Mouse (Mus musculus): ENCODE measurements around the gene Plcd3. TPM values are rescaled to one million over a fixed set of nuclear protein-coding genes. Genes with fewer than 3 reads are reported as not detected.

Gene Plcd3
- polyA plus RNA-seq, 1 experiment: 2.8 TPM

- WGBS: 2% methylated on average over 30 of the region's 30 CpGs
- DNase-seq (ENCODE audit: low read depth, low spot score): no peak
Measured at GRCm38 (mm10) chr11:103101866-103102501, 526 bp upstream of the Plcd3 start.

GRCm38 (mm10) chr11:103100361-103100760 lies 1.1 kb downstream of the Plcd3 start:
- no peak for DNase-seq (ENCODE audit: low read depth, low spot score)

GRCm38 (mm10) chr11:103099352-103099940 lies 2.0 kb downstream of the Plcd3 start:
- DNase-seq (ENCODE audit: low read depth, low spot score): no peak
- 82% methylated on average over 12 of the region's 12 CpGs for WGBS

More at GRCm38 (mm10) chr11:103100361-103100760, 1.1 kb downstream of the Plcd3 start:
- WGBS: 62% methylated on average over 8 of the region's 8 CpGs

- DNase-seq (ENCODE audit: low read depth, low spot score): no peak
- 66% methylated on average over 11 of the region's 11 CpGs for WGBS
Measured at GRCm38 (mm10) chr11:103098531-103099190, 2.8 kb downstream of the Plcd3 start.

- WGBS: 26% methylated on average over 22 of the region's 22 CpGs
- no peak for DNase-seq (ENCODE audit: low read depth, low spot score)
Measured at GRCm38 (mm10) chr11:103096979-103097894, 4.2 kb downstream of the Plcd3 start.

GRCm38 (mm10) chr11:103095801-103096200 lies 5.7 kb downstream of the Plcd3 start:
- WGBS: 94% methylated on average over 6 of the region's 6 CpGs
- no peak for DNase-seq (ENCODE audit: low read depth, low spot score)

GRCm38 (mm10) chr11:103095107-103095670 lies 6.3 kb downstream of the Plcd3 start:
- no peak for DNase-seq (ENCODE audit: low read depth, low spot score)
- WGBS: 69% methylated on average over 9 of the region's 9 CpGs

- WGBS: 29% methylated on average over 20 of the region's 20 CpGs
- no peak for DNase-seq (ENCODE audit: low read depth, low spot score)
Measured at GRCm38 (mm10) chr11:103093862-103094833, 7.3 kb downstream of the Plcd3 start.

- DNase-seq (ENCODE audit: low read depth, low spot score): no peak
- WGBS: 53% methylated on average over 7 of the region's 7 CpGs
Measured at GRCm38 (mm10) chr11:103093306-103093705, 8.2 kb downstream of the Plcd3 start.

GRCm38 (mm10) chr11:103081631-103082030 lies 19.8 kb downstream of the Plcd3 start:
- WGBS: 79% methylated on average over 6 of the region's 6 CpGs
- DNase-seq (ENCODE audit: low read depth, low spot score): no peak

GRCm38 (mm10) chr11:103080323-103081091 lies 21.0 kb downstream of the Plcd3 start:
- no peak for DNase-seq (ENCODE audit: low read depth, low spot score)
- 22% methylated on average over 43 of the region's 43 CpGs for WGBS

GRCm38 (mm10) chr11:103078131-103078530 lies 23.3 kb downstream of the Plcd3 start:
- 91% methylated on average over 11 of the region's 11 CpGs for WGBS
- DNase-seq (ENCODE audit: low read depth, low spot score): no peak

- WGBS: 87% methylated on average over 8 of the region's 8 CpGs
- DNase-seq (ENCODE audit: low read depth, low spot score): no peak
Measured at GRCm38 (mm10) chr11:103076581-103076980, 24.9 kb downstream of the Plcd3 start.

- 86% methylated on average over 7 of the region's 7 CpGs for WGBS
Measured at GRCm38 (mm10) chr11:103076010-103076409, 25.4 kb downstream of the Plcd3 start.

GRCm38 (mm10) chr11:103074796-103075323 lies 26.6 kb downstream of the Plcd3 start:
- WGBS: 52% methylated on average over 10 of the region's 10 CpGs

More at GRCm38 (mm10) chr11:103076010-103076409, 25.4 kb downstream of the Plcd3 start:
- DNase-seq (ENCODE audit: low read depth, low spot score): no peak

GRCm38 (mm10) chr11:103074121-103074650 lies 27.3 kb downstream of the Plcd3 start:
- WGBS: 85% methylated on average over 10 of the region's 10 CpGs
- DNase-seq (ENCODE audit: low read depth, low spot score): no peak

More at GRCm38 (mm10) chr11:103074796-103075323, 26.6 kb downstream of the Plcd3 start:
- no peak for DNase-seq (ENCODE audit: low read depth, low spot score)

GRCm38 (mm10) chr11:103073671-103074070 lies 27.8 kb downstream of the Plcd3 start:
- 81% methylated on average over 7 of the region's 7 CpGs for WGBS
- no peak for DNase-seq (ENCODE audit: low read depth, low spot score)

Measured in large intestine, adult 2 months (tissue).